Mouse (Mus musculus) regulatory T cell (primary cell): ENCODE results near the gene Ubr2.

ENCODE experiments used
- in situ Hi-C: fragments of 300-600 bp; cut with MboI, MseI; formaldehyde crosslinking; loops from one replicate; pipeline ENCODE4 v1.15.1; 2025; ENCODE audit warnings: high pct_unique_total_duplicates

The Ubr2 gene

DNA sequence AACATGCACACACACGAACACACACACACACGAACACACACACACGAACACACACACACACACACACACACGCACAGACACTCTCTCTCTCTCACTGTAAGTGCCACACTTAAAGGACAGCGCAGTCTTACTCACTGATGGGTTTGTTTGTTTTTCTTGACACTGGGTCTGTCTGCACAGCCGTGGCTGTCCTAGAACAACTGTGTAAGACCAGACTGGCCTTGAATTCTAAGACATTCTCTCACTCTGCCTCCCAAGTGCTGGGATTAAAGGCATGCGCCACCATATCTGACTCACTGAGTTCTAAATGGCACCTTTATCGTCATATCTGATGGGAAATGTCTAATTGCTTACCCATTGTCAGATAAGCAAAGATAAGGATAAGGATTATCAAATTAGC, 7.1 kb downstream of the Ubr2 start:
- in situ Hi-C loops = no loop called here

DNA sequence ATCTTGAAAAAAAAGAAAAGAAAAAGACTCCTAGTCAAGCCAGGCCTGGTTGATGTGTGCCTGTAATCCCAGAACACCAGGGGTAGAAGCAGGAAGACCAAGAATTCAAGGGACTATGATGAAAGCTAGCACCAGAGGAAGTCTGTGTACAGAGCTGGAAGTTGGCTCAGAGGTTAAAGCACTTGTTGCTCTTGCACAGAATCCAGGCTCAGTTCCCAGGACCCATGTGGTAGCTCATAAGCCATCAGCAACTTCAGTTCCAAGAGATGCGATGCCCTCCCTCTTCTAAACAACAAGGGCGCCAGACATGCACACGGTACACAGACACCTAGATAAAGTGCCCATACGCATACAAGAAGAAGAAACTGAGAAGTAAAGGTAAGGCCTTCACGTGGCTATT, 8.0 kb downstream of the Ubr2 start:
- in situ Hi-C loops = no loop called here

DNA sequence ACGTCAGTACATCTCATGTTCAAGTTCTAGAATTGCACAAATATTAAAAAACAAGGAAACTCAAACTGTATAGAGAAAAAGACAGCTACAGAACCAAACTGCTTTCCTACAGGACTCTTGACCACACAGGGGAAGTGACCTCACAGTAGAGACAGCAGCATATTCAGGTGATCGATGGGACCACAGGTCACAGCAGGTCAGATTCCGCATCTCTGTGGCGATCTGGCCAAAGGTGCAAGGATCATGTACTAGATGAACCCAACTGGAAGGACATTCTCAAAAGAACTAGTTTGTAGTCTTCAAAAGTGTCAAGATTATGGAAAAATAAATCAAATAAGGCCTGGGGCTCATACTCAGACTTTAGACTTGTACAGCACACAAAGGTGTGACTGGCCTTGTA, 11.5 kb downstream of the Ubr2 start:
- in situ Hi-C loops = no loop called here

DNA sequence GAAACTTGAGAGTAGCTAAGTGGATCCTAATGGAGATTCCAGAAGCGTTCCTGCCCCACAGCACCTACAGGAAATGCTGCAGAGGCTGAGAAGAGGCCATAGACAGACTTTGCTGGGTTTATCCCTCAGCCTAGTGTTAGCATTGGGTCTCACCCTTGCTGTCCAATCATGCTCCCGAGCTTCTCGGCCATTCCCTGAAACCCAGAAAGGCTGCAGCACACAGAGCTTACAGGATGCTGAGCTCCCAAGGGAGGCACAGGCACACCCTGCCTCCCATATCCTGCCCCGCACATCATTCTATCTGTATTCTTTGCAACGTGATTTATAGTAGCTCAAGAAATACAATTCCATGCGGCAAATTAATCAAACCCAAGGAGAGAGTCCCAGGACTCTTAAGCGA, 13.9 kb downstream of the Ubr2 start:
- in situ Hi-C loops = no loop called here

DNA sequence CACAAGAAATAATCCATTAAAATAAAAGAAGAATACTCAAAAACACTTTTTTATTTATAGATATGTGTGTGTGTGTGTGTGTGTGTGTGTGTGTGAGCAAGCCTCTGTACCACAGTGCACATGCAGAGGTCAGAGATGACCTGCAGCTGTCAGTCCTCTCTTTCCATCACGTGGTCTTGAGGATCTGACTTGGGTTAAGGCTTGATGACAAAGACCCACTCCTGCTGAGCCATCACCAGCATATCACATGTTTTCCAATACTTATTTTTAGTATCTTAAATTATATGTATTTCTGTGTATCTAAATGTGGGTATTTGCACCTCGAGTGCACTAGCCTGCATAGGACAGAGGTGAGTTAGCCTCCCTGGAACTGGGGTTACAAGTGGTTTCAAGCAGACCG, 14.7 kb downstream of the Ubr2 start:
- in situ Hi-C loops = no loop called here

DNA sequence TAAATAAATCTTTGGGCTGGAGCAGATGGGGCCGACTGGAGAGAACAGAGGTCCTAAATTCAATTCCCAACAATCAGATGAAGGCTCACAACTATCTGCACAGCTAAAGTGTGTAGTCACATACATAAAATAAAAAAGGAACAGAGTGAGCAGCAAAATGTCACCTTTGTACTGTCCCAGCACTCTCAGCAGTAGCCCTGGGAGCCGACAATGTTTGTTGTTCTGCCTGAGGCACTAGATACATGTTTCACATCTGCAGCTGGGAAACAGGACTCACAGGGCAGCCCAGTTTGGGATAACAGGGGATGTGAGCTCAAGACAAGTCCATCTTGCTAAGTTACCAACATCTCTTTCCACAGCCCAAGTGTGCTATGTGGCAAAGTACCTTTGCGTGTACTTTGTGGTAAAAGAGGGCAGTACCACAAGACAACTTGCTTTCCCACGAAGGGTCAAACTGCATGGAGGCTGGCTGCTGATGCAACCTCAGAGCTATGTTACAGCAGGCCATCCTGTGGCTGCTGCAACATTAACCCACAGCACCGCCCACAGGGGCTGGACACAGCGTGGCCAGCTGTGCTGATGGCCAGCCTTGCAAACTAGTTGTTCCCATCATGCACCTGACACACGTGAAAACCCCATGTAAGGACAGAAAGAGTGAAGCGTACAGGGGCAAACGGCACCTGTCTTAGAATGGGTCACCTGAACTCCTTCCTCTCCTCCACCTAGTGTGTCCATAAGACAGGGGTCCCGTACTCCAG, 15.5 kb downstream of the Ubr2 start:
- in situ Hi-C loops = no loop called here

DNA sequence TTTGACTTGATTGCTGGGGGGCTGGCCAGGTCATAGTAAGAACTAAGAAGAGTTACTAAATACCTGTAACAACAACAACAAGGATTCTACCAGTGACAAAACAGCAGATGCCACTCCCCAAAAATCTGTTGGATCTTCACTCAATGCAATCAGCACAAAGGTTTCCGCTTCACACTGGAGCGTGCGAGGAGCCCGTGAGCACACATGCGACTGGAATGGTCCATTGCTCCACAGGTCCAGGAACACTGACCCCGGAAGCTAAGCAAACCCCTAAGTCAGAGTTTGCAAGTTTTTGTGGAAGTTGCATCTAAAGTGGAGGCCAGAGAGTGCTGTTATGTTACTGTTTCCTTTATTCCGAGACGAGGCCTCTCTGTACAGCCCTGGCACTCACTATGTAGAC, 16.7 kb downstream of the Ubr2 start:
- in situ Hi-C loops = no loop called here

DNA sequence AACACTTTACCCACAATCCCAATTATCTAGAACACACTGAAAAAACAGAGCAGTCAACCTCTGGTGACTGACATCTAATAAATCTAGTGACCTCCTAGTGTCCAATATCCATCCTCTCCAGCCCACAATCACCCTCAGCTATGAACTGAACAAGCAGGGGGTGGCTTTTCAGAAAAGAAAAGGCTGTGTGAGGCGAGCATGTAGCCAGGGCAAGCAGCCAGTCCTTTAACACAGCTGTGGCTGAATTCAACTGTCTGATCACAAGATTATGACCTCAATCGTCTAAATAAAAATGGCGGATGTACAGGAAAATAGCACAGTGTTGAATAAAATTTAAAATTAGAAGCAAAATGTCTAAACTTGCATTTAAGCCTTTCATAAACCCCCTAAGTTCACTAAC, 22.7 kb downstream of the Ubr2 start:
- in situ Hi-C loops = no loop called here

DNA sequence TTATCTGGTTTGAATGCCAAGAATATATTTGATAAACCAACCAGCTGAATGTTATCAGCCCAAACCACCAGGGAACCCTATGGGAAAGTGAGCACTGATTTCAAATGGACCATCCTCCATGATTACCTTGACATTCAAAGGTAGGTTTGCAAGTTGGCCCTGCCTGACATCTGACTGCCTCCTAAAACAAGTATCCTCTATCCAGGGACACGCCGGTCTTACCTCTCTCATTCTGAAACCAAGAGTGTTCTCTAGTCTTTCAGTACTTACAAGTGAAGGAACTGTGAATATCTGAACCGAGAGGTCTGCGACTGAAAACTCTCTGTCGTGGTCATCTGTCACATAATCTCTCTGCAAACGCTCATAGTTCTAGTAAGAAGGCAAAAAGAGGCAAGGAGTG, 30.3 kb downstream of the Ubr2 start:
- in situ Hi-C loops = no loop called here

DNA sequence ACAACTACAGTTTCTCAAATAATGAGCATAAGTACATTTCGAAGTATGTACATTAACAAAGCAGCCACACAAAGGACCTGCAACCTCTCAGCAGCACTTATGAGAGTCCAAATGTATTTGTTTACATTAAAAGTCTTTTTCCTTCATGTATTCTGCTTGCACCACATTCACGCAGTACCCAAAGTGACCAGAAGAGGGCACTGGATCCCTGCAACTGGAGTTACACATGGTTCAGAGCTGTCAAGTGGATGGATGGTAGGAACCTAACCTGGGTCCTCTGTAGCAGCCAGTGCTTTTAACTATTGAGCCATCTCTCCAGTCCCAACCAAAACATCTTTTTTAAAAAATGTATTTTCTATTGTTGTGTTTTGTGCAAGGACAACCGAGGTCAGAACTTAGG, 35.2 kb downstream of the Ubr2 start:
- in situ Hi-C loops = loop anchor here (5.0 kb wide), 1 partner anchor 62 kb away; no protein-coding TSS in a partner anchor

DNA sequence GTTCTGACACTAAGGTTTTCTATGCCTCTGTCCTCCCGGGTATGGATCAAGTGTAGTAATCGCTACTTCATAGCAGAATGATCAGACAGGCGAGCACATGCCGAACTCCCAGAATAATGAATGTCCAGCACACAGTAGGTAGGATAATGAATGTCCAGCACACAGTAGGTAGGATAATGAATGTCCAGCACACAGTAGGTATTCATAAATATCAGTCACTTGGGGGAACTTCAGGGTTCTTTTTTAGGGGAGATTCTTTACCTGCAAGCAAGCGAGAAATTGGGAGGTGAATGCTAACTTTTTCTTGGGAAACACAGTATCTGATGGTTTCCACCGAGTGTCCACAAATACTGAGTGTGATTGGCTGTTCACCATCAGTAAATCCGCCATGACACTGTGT, 37.8 kb downstream of the Ubr2 start:
- in situ Hi-C loops = no loop called here

DNA sequence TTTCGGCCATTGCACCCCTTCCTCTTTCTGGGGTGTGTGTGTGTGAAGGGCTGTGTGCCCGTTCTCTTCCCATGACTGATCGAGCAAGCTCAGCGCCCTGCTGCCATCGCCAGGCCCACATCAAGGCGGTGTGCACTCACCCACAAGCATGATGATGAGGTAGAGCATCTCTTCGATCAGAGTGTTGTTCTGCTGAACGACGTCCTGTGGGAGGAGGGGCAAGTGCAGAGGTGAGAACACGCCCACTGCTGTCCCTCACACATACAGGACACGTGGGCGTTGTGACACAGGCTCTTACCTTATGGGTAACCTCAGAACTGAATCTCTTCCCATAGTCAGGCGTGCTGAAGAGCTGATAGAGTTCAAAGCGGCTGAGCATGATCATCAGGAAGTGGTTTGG, 43.5 kb downstream of the Ubr2 start:
- in situ Hi-C loops = no loop called here

DNA sequence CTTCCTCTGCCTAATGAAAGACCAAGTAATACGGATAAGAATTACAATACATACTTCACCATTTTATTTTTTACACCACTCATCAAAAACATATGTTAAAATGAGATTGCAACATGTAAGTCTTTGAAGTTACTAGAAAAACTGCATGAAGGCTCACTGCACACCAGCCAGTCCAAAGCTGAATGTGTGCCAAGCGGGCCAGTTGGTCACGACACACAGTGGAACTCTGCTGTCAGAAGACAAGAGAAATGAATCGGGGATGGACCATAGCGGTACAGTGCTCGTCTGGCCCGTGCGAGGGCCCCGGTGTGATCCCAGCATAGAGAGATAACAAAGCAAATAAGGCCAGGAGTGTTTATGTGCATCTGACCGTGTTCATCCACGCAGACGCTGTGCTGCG, 47.2 kb downstream of the Ubr2 start:
- in situ Hi-C loops = loop anchor here (5.0 kb wide), 1 partner anchor 746 kb away; no protein-coding TSS in a partner anchor

DNA sequence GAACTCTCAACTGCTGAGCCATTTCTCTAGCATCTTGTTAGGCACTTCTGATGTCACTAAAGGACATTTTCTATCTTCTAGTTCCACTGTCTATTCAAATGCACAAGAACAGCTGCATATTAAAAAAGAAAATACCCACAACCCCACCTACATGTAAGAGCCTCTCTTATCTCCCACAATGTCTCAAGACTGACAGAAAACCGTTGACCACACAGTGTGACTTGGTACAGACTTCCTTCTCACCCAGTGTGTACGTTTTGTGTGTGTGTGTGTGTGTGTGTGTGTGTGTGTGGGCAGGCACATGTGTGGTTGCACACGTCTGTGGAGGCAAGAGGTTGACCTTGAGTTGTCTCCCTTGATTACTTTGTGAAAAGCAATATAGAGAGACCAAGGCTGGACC, 48.2 kb downstream of the Ubr2 start:
- in situ Hi-C loops = loop anchor here (5.0 kb wide), 1 partner anchor 745 kb away; no protein-coding TSS in a partner anchor

DNA sequence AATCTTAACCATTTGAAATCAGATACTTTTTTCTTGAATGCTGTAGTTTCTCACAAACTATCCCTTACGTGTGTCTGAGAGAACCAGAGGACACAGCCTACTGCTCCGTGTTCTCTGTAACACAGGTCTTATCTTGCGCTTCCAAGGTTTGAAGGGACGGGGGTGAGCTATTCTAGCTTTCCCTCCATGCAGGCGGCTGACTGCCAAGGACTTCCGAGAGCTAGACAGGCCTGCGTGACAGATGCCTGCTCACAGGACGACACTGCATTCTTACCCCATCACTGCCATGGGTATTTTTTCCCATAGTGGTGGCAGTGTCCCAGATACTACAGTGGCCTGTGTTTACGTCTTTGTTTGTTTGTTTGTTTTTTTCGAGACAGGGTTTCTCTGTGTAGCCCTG, 50.1 kb downstream of the Ubr2 start:
- in situ Hi-C loops = loop anchor here (5.0 kb wide), 1 partner anchor 743 kb away; no protein-coding TSS in a partner anchor

DNA sequence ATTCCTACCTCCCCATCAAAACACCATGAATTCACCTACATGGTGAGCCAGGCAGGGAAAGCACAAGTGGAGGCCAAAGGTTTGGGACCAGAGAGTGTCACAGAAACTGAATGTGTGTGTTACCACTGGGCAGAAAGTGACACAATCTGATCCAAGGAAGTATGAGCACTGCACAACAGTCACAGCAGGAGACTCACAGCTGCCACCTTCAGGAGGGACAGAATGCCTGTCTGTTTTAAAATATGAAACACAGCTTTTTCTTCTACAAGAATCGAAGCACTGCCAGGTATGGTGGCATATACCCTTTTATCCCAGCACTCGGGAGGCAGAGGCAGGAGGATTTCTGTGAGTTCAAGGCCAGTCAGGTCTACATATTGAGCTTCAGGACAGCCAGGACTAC, 52.3 kb downstream of the Ubr2 start:
- in situ Hi-C loops = no loop called here

DNA sequence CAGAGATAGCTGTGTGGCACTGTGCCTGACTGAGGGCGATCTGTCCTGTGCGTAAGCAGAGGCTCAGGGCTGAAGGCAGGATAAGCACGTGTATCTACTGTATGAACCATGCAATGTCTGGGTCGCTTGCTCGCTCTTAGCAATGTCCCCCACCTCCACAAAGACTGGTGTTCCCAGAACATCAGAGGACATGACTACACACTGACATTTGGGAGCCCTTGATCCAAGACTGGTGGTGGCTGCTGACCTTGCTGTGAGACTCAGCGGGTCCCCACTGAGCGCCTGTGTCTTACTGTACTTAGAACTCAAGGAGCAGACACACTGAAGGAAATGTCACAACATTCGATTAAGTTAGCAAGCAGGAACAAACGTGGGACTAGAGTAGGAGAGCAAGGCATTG, 64.1 kb downstream of the Ubr2 start:
- in situ Hi-C loops = loop anchor here (10.0 kb wide), 1 partner anchor 179 kb away; no protein-coding TSS in a partner anchor

DNA sequence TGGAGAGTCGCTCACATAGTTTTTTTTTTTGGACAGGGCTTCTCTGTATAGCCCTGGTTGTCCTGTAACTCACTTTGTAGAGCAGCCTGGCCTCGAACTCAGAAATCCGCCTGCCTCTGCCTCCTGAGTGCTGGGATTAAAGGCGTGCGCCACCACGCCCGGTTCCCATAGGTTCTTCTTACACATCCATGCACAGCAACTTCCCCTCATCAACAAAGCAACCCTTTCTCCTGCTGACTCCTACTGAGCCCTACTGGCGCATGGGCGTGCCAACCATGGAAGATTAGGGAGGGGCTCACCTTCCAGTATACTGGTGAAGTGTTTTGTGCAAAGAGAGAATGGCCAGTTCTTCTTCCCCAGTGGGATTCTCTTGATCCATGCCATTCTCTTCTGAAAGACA, 67.9 kb downstream of the Ubr2 start:
- in situ Hi-C loops = loop anchor here (10.0 kb wide), 1 partner anchor 182 kb away; no protein-coding TSS in a partner anchor

DNA sequence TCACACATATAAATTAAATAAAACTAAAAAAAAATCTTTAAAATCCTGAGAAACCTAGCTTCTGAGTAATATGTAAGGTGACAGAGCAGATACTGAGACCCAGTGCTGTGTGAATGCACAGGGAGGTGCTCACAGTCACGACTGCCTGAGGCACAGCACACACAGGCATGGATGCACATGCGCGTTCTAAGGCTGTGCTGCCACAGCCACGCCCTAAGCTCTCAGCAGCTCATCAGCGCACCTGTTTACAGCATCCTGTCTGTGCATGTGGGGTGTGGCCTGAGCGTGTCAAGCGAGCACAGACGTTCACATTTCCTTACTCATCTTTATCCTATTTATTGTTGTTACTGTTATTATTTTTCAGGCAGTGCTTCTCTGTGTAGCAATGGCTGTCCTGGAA, 69.9 kb downstream of the Ubr2 start:
- in situ Hi-C loops = loop anchor here (10.0 kb wide), 1 partner anchor 184 kb away; no protein-coding TSS in a partner anchor

DNA sequence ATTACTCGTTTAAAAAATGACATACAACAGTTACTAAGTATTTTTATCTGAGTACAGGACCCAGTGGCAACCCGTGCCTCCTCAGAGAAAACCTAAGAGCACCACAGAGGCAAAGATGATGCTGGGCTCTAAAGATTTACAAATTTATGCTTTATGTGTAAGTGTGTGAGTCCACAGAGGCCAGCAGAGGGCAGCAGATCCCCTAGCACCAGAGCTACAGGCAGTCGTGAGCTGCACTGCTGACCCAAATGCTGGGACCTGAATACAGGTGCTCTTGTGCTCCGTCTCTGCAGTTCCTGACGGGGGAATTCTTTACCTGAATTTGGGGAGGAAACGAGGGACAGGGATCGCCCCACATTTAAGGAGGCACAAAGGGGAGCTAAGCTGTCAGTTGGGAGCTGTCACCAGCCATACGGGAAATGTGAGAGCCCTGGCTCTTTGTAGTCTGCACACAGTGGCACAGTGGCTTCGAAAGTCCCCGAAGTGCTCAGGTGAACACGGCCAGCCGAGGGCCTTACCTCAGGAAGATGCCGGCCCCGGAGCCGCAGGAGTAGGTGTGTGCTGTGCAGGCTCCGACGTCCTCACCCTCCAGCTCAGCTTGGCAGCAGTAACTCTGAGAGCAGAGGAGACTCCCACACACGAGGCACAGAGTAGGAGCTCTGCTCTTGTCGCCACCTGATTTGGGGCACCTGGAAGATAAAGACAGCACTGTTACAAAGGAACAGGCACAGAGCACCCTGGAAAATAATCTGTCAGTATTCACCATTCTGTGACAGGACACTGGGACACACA, 76.6 kb downstream of the Ubr2 start:
- in situ Hi-C loops = no loop called here

DNA sequence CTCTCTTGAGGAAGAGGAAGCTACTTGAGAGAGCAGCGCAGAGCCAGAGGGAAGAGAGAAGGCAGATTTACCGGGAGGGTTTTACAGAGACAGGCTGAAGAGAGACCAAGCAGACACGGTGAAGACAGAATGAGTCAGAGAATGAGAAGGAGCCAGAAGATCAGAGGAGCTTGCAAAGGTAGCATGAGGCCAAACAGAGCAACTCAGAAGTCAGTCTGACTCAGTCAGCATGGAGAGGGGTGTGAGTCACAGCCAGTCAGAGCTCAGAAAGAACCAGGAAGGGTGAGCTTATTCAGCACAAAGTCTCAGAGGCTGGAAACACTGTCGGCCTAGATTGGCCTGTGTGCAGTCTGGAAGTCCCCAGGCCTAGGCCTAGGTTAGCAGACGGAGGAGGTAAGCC, 77.4 kb downstream of the Ubr2 start:
- in situ Hi-C loops = no loop called here

DNA sequence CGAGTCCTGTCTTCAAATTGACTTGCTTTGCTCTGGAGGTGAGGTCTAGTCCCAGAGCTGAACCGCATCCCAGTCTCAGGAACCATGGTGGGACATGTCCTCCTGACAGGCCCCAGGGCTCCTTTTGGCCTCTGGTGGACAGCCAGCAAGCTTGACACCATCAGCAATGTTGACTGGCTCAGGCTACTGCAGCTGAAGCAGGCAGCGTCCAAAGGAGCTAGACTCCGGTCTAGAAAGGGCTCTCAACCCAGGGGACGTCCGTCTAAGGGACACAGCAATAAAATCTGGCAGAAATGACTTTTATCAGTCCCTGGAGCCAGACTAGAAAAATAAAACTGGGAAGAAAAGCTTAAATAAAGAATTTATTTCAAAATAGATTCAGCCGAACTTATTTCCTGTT, 80.5 kb downstream of the Ubr2 start:
- in situ Hi-C loops = no loop called here

DNA sequence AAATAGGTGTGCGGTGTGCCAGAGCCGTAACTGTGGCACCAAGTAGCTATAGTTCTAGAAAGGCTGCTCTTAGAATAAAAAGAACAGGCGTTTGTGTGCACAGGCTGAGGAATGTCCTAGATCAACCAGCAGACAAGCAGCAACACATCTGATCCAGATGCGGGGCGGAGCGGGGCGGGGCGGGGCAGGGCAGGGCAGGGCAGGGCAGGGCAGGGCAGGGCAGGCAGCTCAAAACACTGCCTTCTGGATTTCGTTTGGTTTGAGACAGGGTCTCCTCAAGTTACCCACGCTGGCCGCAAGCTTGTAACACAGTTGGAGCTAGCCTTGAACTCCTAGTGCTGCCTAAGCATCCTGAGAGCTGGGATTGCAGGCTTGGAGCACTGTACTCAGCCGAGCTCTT, 81.1 kb downstream of the Ubr2 start:
- in situ Hi-C loops = no loop called here
